Mouse (Mus musculus) CD4-positive, CD25-positive, alpha-beta regulatory T cell, adult 2 months (primary cell): ENCODE data around the gene Depp1.
A peak's percentile ranks its signal among the peaks of the same experiment; 100 is the strongest.

Source experiments
- DNase-seq: peaks from one replicate; pipeline ENCODE4 v3.0.0-alpha.2; 2012; ENCODE audit warnings: low read depth, low spot score

Depp1 gene

DNA sequence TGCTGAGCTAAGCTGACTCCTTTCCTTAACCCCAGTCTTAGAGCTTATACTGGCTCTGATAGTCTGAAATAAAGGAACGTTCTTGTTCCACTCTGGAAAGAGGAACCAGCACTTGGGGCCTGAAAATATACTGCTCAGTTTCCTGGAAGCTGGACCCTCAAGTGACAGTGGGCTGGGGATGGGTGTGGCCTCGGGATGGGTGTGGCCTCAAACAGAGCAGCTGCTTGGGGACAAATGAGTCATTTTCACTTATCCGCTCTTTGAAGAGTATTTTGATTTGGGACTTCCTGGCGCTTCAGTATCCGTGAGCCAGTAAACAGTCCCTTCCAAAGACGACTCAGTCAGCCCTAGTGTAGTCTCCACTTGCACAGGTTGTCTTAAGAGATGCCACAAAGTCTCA is 31.9 kb downstream of the Depp1 start:
- DNase-seq = peak; percentile 17

DNA sequence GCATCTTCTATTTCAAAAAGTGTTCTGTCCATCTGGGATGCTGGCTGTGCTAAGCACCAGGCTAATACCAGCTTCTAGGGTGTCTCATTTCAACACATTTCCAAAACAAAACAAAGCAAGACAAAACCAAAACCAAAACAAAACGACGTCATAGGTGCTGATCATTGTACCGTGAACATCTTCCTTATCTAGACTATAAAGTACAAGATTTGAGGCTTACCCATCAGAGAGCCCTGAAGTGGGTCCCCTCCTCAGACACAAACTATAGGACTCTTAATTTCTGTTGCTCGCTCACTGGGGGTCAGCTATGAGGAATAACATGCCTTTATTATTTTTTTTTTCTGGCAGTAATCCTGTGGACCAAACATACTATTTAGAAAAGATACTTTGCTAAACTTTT is 43.2 kb downstream of the Depp1 start:
- no peak for DNase-seq

DNA sequence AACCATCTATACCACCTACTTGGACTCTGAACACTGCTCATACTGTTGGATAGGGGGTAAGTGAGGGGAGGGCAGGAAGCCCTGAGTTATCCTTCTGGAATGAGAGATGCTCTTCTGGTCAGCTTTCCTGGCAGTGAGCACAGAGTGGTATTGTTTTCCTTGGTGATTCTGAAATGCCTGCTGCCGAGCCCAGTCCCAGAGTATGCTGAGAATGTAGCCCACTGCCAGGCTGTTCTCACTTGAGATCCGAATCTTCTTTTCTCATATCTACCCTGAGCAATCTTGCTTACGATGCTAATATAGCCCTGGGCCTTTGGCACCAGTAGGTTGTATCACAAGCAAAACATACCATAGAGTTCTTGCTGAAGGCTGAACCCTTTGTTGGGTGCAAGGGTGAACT is 43.9 kb downstream of the Depp1 start:
- no peak for DNase-seq

DNA sequence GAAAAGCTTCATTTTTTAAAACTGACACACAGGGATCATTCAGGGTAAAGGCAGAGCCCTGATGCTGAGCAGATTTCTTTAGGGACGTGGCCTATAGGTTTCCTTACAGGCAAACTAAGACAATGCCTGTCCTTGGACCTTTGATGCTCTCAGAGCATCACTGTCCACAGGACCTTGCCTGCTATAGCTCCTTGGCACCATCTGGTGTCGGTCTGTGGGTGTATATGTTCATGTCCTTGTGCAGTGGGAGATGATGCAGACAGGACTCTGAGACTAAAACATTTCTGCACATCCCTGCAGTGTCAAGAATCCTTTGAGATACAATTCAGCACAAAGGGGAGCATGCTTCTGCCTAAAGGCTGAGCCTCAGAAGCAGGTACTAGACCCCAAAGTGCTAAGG is 47.0 kb downstream of the Depp1 start:
- no peak for DNase-seq

DNA sequence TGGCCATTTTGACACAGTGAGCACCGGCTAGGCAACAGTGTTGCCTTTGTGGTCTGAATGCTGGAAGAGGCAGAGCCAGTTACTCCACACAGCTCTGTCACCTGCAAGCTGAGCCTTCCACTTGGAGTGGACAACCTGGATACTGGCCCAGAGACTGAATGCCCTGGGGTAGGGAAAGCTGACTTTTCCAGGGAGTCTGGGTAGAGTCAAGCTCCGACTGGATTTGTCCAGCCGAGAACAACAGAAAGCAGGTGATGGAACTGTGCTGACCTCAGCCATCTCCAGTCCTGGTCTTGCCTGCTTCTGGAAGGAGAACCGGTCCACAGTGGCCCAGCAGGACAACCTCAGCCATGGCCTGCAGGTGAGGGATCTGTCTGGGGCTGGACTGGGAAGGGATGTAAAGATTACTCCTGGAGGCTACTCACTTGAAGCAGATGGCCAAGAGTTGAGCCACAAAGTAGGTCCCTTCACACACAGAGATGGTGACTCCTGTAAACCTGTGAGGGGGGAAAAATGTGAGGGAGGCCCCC is 47.6 kb downstream of the Depp1 start:
- no peak for DNase-seq

DNA sequence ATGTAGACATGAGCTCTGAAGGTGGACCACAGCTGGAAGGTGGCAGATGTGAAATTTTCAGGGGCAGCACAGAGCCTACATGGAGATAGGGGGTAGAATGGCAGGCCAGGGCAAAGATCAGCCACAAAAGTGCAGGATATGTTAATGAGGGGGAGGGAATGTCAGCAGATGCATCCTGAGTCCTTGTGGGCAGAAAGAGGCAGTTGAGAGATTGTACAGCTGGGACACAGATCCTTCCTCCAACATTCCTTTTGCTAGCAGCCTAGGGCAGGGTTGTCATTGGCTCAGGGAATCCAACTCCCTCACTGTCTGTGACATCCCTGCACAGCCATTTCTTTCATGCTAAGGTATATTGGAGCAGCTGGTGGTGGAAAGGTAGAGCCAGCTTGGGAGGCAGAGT is 50.4 kb downstream of the Depp1 start:
- DNase-seq = no peak
